Mouse (Mus musculus): ENCODE results near the gene Zdhhc18.

Gene Zdhhc18

GRCm38 (mm10) chr4:133604856-133605255 is 45.1 kb downstream of the Zdhhc18 start:
- no peak for DNase-seq (ENCODE audit: low spot score in 2 of 2)

GRCm38 (mm10) chr4:133604175-133604574 is 45.8 kb downstream of the Zdhhc18 start:
- no peak for DNase-seq (ENCODE audit: low spot score in 2 of 2)

- no peak for DNase-seq (ENCODE audit: low spot score in 2 of 2)
These were observed 46.9 kb downstream of the Zdhhc18 start for GRCm38 (mm10) chr4:133603056-133603455.

- peak; percentile 66 to 88 for DNase-seq (ENCODE audit: low spot score in 2 of 2)
These were observed 48.2 kb downstream of the Zdhhc18 start, which contains the start of gene Sfn for GRCm38 (mm10) chr4:133601721-133602218. Gene Sfn (minus strand): TSS chr4:133602168.

DNA sequence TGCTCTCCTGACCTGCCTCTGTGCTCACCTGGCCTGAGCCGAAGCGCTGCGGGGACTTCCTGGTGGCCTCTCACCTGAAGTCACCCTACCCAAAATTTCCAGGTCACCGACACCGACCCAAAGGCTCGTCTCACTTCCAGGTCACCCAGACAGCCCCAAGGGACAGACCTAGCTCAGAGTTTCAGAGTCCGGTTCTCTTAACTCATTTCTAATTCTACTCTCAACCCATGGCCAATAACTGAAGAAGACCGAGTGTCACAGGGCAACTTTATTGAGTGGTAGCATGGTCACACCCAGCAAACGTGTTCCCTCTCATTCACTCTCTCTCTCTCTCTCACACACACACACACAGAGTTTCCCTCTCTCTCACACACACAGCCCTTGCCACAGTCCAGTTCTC is 49.6 kb downstream of the Zdhhc18 start:
- DNase-seq (ENCODE audit: low spot score in 2 of 2) = no peak

GRCm38 (mm10) chr4:133599571-133600073 is 50.3 kb downstream of the Zdhhc18 start:
- peak; percentile 86 to 92 for DNase-seq (ENCODE audit: low spot score in 2 of 2)

DNA sequence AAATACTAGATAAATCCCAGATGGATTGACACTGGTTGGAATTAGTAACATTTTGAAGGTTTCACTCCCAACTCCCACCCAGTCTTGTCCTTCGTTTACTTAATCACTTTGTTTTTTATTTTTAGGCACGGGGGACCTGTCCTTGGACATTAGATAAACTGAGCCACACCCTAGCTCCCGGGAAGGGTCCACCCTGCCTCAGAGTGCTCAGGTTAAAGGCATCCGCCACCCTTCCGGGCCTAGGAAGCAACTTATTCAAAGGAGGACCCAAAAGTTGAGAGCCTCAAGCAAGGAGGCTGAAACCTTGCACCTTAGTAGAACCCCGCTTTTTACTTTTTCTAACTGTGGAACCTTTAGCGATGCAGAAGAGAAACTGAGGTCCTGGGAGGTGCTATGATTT is 50.8 kb downstream of the Zdhhc18 start:
- DNase-seq (ENCODE audit: low spot score in 2 of 2) = no peak

- no peak for DNase-seq (ENCODE audit: low spot score in 2 of 2)
These were observed 51.3 kb downstream of the Zdhhc18 start for GRCm38 (mm10) chr4:133598616-133599015.

- no peak for DNase-seq (ENCODE audit: low spot score in 2 of 2)
These were observed 53.9 kb downstream of the Zdhhc18 start for GRCm38 (mm10) chr4:133596084-133596483.

DNA sequence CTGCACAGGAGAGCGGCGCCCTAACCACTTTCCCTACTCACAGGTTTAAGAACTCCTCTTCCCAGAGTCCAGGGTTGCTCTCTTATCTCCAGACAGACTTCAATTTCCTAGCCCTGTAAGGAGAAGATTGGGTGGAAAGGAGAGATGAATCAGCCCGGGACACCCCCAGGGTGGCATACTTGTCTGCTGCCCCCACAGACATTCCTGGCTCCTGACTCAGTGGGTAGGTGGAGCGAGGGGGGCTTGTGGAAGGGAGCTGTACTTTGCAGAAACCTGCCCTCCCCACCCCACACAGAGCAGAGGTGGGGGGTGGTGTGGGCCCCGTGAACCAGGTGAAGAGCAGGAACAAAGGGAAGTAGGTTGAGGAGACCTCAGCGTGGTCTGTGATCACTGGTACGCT is 54.4 kb downstream of the Zdhhc18 start:
- no peak for DNase-seq (ENCODE audit: low spot score in 2 of 2)

GRCm38 (mm10) chr4:133592570-133592969 is 57.4 kb downstream of the Zdhhc18 start:
- DNase-seq (ENCODE audit: low spot score in 2 of 2) = peak; percentile 70 to 89

DNA sequence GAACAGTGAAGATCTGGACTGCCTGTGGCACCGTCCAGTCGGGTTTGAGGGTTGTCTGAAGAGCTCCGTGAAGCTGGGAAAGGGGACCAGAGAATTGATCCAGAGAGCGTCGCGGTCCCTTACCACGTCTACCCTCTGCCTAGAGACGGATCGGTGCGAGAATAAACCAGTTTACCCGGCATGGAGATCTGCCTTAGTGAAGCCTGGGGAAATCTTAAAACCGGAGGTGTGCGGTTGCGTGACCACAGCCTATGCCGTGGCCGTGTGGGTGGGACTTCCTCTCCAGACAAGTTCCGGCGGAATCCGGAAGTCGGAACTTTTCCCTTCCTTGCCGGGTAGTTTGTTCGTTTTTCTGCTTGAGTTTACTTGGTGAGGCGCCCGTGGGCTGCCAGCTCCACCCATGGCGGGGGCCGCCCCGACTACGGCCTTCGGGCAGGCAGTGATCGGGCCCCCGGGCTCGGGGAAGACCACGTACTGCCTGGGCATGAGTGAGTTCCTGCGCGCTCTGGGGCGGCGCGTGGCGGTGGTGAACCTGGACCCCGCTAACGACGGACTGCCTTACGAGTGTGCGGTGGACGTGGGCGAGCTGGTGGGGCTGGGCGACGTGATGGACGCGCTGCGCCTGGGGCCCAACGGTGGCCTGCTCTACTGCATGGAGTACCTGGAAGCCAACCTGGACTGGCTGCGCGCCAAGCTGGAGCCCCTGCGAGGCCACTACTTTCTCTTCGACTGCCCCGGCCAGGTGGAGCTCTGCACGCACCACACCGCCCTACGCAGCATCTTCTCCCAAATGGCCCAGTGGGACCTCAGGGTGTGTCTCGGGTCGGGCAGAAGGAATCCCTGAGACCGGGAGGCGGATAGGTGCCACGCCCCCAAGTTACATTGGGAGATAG is 65.6 kb downstream of the Zdhhc18 start, which contains the start of gene Gpn2:
TSS of gene Gpn2 (plus strand) at position 304 of the 893 bp plus-strand sequence.
- DNase-seq (ENCODE audit: low spot score in 2 of 2) = peak; percentile 80 to 91

DNA sequence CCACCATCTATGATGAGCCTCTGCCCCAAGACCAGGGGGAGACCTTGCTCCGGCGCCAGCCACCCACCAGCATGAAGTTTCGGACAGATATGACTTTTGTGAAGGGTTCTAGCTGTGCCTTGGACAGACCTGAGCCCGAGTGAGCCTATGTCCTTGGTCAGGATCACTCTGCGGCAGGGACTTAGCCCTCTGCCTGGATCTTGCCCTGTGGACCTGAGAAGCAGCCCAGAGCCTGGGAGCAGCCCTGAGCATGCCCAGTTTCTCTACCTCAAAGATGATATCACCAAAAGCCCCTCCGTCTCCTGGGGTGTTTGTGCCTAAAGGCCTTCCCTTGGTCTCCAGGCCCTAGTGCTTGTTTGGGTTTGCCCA is 66.3 kb downstream of the Zdhhc18 start:
- DNase-seq (ENCODE audit: low spot score in 2 of 2) = no peak

DNA sequence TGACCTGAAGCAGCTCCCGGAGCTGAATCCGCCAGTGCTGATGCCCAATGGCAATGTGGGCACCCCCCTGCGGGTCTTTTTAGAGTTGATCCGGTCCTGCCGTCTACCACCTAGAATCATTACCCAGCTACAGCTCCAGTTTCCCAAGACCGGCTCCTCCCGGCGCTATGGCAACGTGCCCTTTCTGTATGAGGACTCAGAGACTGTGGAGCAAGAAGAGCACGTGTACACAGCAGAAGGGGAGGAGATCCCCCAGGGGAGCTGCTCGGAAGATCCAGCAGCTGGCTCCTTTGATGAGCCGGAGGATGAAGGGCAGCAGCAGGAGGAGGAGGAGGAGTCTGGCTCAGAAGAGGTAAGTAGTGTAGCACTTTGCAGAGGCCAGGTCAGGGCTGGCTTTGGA is 72.0 kb downstream of the Zdhhc18 start:
- no peak for DNase-seq (ENCODE audit: low spot score in 2 of 2)

DNA sequence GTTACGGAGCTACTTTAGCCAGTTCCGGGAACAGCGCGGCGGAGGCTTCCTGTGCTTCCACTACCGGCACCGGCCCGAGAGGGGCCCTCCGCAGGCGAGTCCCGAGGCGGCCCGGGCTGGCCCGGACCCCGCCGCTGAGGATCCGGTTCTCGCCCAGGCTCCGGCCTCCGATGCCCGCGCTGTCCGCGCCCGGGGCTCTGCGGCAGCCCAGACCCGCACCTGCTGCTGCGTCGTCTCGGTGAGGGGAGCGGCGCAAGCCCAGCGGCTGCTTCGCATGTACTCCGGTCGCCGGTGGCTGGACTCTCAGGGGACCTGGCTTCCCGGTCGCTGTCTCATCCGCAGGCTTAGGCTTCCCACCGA is 75.1 kb downstream of the Zdhhc18 start:
- DNase-seq (ENCODE audit: low spot score in 2 of 2) = no peak

- DNase-seq (ENCODE audit: low spot score in 2 of 2) = peak; percentile 88 to 95
These were observed 75.7 kb downstream of the Zdhhc18 start, which contains the start of gene Gpatch3 for GRCm38 (mm10) chr4:133574070-133574842. Gene Gpatch3 (plus strand): TSS chr4:133574745.

GRCm38 (mm10) chr4:133570066-133570466 is 79.9 kb downstream of the Zdhhc18 start:
- no peak for DNase-seq (ENCODE audit: low spot score in 2 of 2)

DNA sequence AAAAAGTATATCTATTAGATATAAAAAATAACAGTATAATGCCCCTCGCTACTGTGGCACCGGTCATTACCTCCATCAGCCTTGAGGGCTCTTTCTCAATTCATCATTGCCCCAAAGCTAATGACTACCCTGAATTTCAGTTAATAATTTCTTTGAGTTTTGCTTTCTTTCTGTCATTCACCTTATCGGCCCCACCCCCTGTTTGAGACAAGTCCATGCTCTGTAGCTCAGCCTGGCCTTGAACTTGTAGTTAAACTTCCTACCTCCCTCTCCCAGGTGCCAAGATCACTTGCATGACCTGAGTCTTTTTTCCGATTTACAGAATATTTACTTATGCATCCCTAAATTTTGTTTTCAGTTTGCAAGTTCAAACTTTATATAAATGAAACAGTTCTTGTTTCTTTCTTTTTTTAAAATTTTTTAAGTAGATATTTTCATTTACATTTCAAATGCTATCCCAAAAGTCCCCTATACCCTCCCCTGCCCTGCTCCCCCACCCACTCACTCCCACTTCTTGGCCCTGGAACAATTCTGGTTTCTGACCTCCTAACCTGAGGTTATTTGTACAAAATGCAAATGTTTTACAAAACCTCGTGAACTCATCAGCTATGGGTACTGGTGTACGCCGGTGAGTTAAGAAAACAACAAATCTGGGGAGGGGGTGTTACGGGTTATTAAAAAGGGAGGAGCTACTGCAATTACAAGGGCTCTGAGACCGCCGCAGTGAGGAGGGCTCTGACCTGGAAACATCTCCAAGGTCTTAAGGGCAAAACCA is 80.5 kb downstream of the Zdhhc18 start:
- DNase-seq (ENCODE audit: low spot score in 2 of 2) = no peak

DNA sequence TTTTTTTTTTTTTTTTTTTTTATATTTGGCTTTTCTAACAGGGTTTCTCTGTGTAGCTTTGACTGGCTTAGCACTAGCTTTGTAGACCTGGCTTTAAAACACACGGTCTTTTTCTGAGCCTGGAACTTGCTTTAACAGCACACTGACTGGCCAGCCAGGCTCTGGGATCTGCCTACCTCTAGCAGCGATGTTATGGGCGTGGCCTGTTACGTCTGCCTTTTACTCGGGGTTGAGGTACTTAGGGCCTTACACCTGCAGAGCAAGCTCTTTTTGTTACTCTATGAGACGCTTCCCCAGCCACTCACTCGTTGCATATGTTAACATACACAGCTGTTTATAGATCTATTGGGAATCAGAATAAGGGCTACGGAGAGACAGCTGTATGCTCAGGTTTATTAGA is 82.7 kb downstream of the Zdhhc18 start:
- no peak for DNase-seq (ENCODE audit: low spot score in 2 of 2)

GRCm38 (mm10) chr4:133563123-133563571 is 86.8 kb downstream of the Zdhhc18 start:
- no peak for DNase-seq (ENCODE audit: low spot score in 2 of 2)

DNA sequence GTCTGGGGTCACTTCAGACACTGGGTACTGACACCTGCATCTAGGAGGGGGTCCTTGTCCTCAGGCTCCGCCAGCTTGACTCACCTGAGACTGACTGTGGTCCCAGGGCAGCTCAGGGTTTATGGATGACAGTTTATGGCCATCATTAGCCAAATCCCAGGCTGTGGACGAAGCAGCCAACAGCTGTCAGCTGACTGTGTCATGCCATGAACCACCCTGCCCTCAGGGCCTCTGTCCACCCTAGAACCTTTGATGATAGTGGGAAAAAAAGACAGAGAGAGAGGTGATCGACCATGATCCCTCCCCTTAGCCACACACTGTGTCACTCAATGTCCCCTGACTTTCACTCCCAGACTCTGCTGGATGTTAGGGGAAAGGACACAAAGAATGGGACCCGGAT is 88.3 kb downstream of the Zdhhc18 start:
- no peak for DNase-seq (ENCODE audit: low spot score in 2 of 2)

Measured in spleen, postnatal 4 days (tissue).